8 mouse cellular contexts compared by ENCODE assay signal in the genomic region with DNA sequence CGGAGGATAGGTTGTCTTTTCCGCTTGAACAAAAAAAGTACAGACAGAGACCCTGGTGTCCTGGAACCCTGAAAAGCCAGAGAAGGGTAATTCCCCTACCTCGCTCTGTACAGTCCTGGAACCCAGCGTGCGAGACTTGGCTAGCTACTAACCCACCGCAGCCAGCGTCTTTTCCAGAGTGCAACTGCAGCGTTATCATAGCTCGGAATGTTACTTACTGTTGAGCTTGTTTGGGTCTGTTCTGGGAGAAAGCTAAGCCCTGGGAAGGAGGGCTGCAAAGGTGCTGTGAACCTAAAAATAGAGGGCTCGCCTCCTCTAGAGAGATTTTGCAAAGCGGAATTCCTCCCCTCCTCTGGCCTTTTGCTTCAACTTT. TPM values are rescaled to one million over a fixed set of nuclear protein-coding genes. Genes with fewer than 3 reads are reported as not detected.
DNase-seq lines count a peak whose midpoint lies in the region; ATAC-seq and TF ChIP-seq lines count a peak whose summit lies in the region.

No protein-coding gene starts in this region.

- intact Hi-C loops in heart, adult 2 months (cut with DNase I): loop anchor here (5.0 kb wide), 1 partner anchor 334 kb away; no protein-coding TSS in a partner anchor

- H3K27ac ChIP-seq in heart, embryonic 12.5 days (ENCODE audit: poor library complexity, severe bottlenecking): no peak overlapping the region
- no peak overlapping the region for H3K27ac ChIP-seq in heart, adult 2 months
- H3K27ac ChIP-seq in cortical plate, adult 2 months (ENCODE audit: insufficient read depth, low read length): no peak overlapping the region
- no peak overlapping the region for H3K27ac ChIP-seq in hindbrain, embryonic 14.5 days
- no peak overlapping the region for H3K27ac ChIP-seq in midbrain, postnatal 0 days (ENCODE audit: low read depth, low read length)

- TF ChIP-seq CTCF in heart, adult 2 months (IDR thresholded peaks at IDR 0.05): no peak
- TF ChIP-seq CTCF in cortical plate, adult 2 months (IDR thresholded peaks at IDR 0.05; ENCODE audit: extremely low read depth, insufficient read depth, low read length): no peak
- no peak for TF ChIP-seq CTCF in midbrain, postnatal 0 days (IDR thresholded peaks at IDR 0.05)

- under 1% methylated on average over 11 of the region's 11 CpGs for WGBS in heart, embryonic 12.5 days
- 6% methylated on average over 11 of the region's 11 CpGs for WGBS in heart, adult 2 months
- 1% methylated on average over 11 of the region's 11 CpGs for WGBS in hindbrain, embryonic 14.5 days
- 3% methylated on average over 11 of the region's 11 CpGs for WGBS in midbrain, postnatal 0 days

- H3K4me3 ChIP-seq in heart, embryonic 12.5 days: peak overlapping the region; percentile 54
- H3K4me3 ChIP-seq in heart, adult 2 months: no peak overlapping the region; the same call in 1 of the 2 replicates
- peak overlapping the region; percentile 14; the same call in 1 of the 2 replicates for H3K4me3 ChIP-seq in cortical plate, adult 2 months (ENCODE audit: insufficient read depth, low read length)
- H3K4me3 ChIP-seq in hindbrain, embryonic 14.5 days (replicated peaks; ENCODE audit: low read length): peak overlapping the region; percentile 58
- peak overlapping the region; percentile 57 for H3K4me3 ChIP-seq in midbrain, postnatal 0 days (ENCODE audit: low read depth, low read length)

- H3K4me1 ChIP-seq in heart, embryonic 12.5 days (replicated peaks): peaks cover 45% of the 10 kb centered on the region
- no peaks in the 10 kb centered on the region for H3K4me1 ChIP-seq in heart, adult 2 months (ENCODE audit: control insufficient read depth, insufficient read depth, low read length)
- no peaks in the 10 kb centered on the region for H3K4me1 ChIP-seq in cortical plate, adult 2 months (ENCODE audit: control insufficient read depth, insufficient read depth, low read length)
- H3K4me1 ChIP-seq in hindbrain, embryonic 14.5 days (replicated peaks; ENCODE audit: control insufficient read depth, insufficient read depth, low read length): peaks cover 32% of the 10 kb centered on the region
- peaks cover 17% of the 10 kb centered on the region for H3K4me1 ChIP-seq in midbrain, postnatal 0 days (ENCODE audit: insufficient read depth, low read length)

- no peaks in the 10 kb centered on the region for H3K9me3 ChIP-seq in heart, embryonic 12.5 days (replicated peaks)
- no peaks in the 10 kb centered on the region for H3K9me3 ChIP-seq in hindbrain, embryonic 14.5 days (ENCODE audit: control insufficient read depth, low read length)
- H3K9me3 ChIP-seq in midbrain, postnatal 0 days (ENCODE audit: low read length): no peaks in the 10 kb centered on the region

- no peak for TF ChIP-seq EP300 in heart, adult 2 months (IDR thresholded peaks at IDR 0.05; ENCODE audit: insufficient read depth, low read depth, low read length)

- H3K36me3 ChIP-seq in heart, embryonic 12.5 days: no peaks in the 10 kb centered on the region
- no peaks in the 10 kb centered on the region for H3K36me3 ChIP-seq in heart, adult 2 months (ENCODE audit: control insufficient read depth, insufficient read depth, low read length)
- H3K36me3 ChIP-seq in hindbrain, embryonic 14.5 days (replicated peaks; ENCODE audit: control insufficient read depth, insufficient read depth): no peaks in the 10 kb centered on the region
- H3K36me3 ChIP-seq in midbrain, postnatal 0 days (ENCODE audit: insufficient read depth, low read length): no peaks in the 10 kb centered on the region

- DNase-seq in heart, adult 2 months: no peak
- DNase-seq in hindbrain, embryonic 14.5 days (ENCODE audit: low spot score): peak; percentile 33
- DNase-seq in midbrain, postnatal 0 days (ENCODE audit: low spot score): no peak
- DNase-seq in left cerebral cortex, adult 11 months (ENCODE audit: low spot score): no peak
- no peak for DNase-seq in cerebellum, adult 9-10 months

- H3K9ac ChIP-seq in heart, embryonic 12.5 days: peak overlapping the region; percentile 60
- no peak overlapping the region for H3K9ac ChIP-seq in heart, adult 2 months (ENCODE audit: low read depth, low read length)
- no peak overlapping the region for H3K9ac ChIP-seq in hindbrain, embryonic 14.5 days
- no peak overlapping the region for H3K9ac ChIP-seq in midbrain, postnatal 0 days (replicated peaks; ENCODE audit: low read length, poor library complexity, severe bottlenecking)

- no peaks in the 10 kb centered on the region for H3K79me2 ChIP-seq in heart, adult 2 months (replicated peaks; ENCODE audit: control insufficient read depth, insufficient read depth, low read length)

- H3K27me3 ChIP-seq in heart, embryonic 12.5 days (replicated peaks): peaks cover 93% of the 10 kb centered on the region
- peaks cover 20% of the 10 kb centered on the region for H3K27me3 ChIP-seq in heart, adult 2 months (ENCODE audit: control insufficient read depth, insufficient read depth, low read length)
- peaks cover 96% of the 10 kb centered on the region for H3K27me3 ChIP-seq in hindbrain, embryonic 14.5 days (ENCODE audit: control insufficient read depth, insufficient read depth, low read length)
- H3K27me3 ChIP-seq in midbrain, postnatal 0 days (ENCODE audit: insufficient read depth, low read length): peaks cover 63% of the 10 kb centered on the region

- ATAC-seq in heart, embryonic 12.5 days (ENCODE audit: insufficient number of reproducible peaks, low FRiP score): no peak
- no peak for ATAC-seq in hindbrain, embryonic 14.5 days (ENCODE audit: low FRiP score)
- no peak for ATAC-seq in midbrain, postnatal 0 days (ENCODE audit: low FRiP score)
- ATAC-seq in CD4-positive, CD25-positive, alpha-beta regulatory T cell, adult 4 months: no peak

- no peak for TF ChIP-seq POLR2A in heart, adult 2 months (IDR thresholded peaks at IDR 0.05; ENCODE audit: insufficient read depth, low read depth, low read length)
- TF ChIP-seq POLR2A in cortical plate, adult 2 months (IDR thresholded peaks at IDR 0.05; ENCODE audit: extremely low read depth, insufficient read depth, low read length): no peak

- H3K4me2 ChIP-seq in heart, embryonic 12.5 days: peak overlapping the region; percentile 88
- H3K4me2 ChIP-seq in hindbrain, embryonic 14.5 days (replicated peaks): peak overlapping the region; percentile 100
- H3K4me2 ChIP-seq in midbrain, postnatal 0 days (ENCODE audit: low read depth, low read length, poor library complexity, severe bottlenecking): peak overlapping the region; percentile 99

RNA-seq across cellular contexts. Expression of a gene that starts 0.6 kb away (rescaled TPM):
- polyA plus RNA-seq in heart, embryonic 12.5 days (2016; fragmentation: Nextera tagmentation; extraction: Ambion mirVana): 0.15 and 0.30 TPM in 2 replicates
- total RNA-seq in heart, adult 2 months (2021): under 1 TPM; 0.39 to 0.68 TPM
- polyA plus RNA-seq in heart, adult 2 months (2012; rRNA removed): 0.10 and 0.15 TPM in 2 replicates
- polyA plus RNA-seq in cortical plate, adult 2 months (2012; rRNA removed): 0.04 and 0.46 TPM in 2 replicates
- polyA plus RNA-seq in hindbrain, embryonic 14.5 days (2014; fragmentation: Nextera tagmentation; extraction: Ambion mirVana): 0.19 and 0.39 TPM in 2 replicates
- total RNA-seq in midbrain, postnatal 0 days (2014; rRNA removed): 0.19 and 0.71 TPM in 2 replicates
- 0.06 and 0.17 TPM in 2 replicates for polyA plus RNA-seq in midbrain, postnatal 0 days (2015; fragmentation: Nextera tagmentation; extraction: Ambion mirVana)
- not detected for polyA plus RNA-seq in CD4-positive, CD25-positive, alpha-beta regulatory T cell, adult 4 months (2017; shearing (Covaris generic))
